Mouse (Mus musculus) liver, embryonic 14.5 days (tissue): ENCODE data around the gene Tmx2. TPM values are rescaled to one million over a fixed set of nuclear protein-coding genes. Genes with fewer than 3 reads are reported as not detected.
"Not testable (repeated sequence)": the region's sequence is repeated elsewhere in the genome, so short reads cannot be mapped to it uniquely, and the experiment has no call there.

Experiments used
- ATAC-seq: fragments of 200-750 bp; cut with Nextera tagmentation; 2 replicates; pipeline ENCODE4 v1.8.0; 2017; ENCODE audit warnings: moderate number of reproducible peaks, mild to moderate bottlenecking, moderate library complexity; ENCODE audit not compliant: insufficient read depth
- DNase-seq, 3 experiments: peaks; one replicate each; pipeline ENCODE4 v3.0.0-alpha.2; 2012 to 2013; ENCODE audit warnings: low read depth in 3 of 3, low spot score in 3 of 3
- H3K27ac ChIP-seq: fragments of 300-500 bp; sonication (generic); 2 replicates; pipeline ENCODE4 v1.5.1; 2014; ENCODE audit warnings: moderate library complexity, mild to moderate bottlenecking, control low read depth, inconsistent platforms
- H3K27me3 ChIP-seq: fragments of 300-500 bp; sonication (generic); 2 replicates; pipeline ENCODE4 v1.6.1; 2014; ENCODE audit warnings: mild to moderate bottlenecking, low read length, moderate library complexity; ENCODE audit not compliant: control insufficient read depth, insufficient read depth
- H3K36me3 ChIP-seq: fragments of 300-500 bp; sonication (generic); replicated peaks from 2 replicates; pipeline ENCODE4 v1.6.1; 2014; ENCODE audit warnings: low read depth; ENCODE audit not compliant: control insufficient read depth, insufficient read depth
- H3K4me1 ChIP-seq, 2 experiments: fragments of 200-500 bp in 1 of 2; fragments of 300-500 bp in 1 of 2; sonication (generic) in 1 of 2; replicated peaks; 2 replicates each; pipeline ENCODE4 v1.6.1; 2012 to 2014; ENCODE audit warnings: antibody characterized with exemption in 1 of 2, inconsistent platforms in 1 of 2, low read length in 1 of 2; ENCODE audit not compliant: control insufficient read depth in 2 of 2, insufficient read depth in 2 of 2
- H3K4me2 ChIP-seq: fragments of 300-500 bp; sonication (generic); 2 replicates; pipeline ENCODE4 v1.6.1; 2014; ENCODE audit warnings: low read depth, mild to moderate bottlenecking, control low read depth, moderate library complexity
- H3K4me3 ChIP-seq, 2 experiments: fragments of 200-500 bp in 1 of 2; fragments of 300-500 bp in 1 of 2; sonication (generic) in 1 of 2; 2 replicates each; pipeline ENCODE4 v1.5.1; 2012 to 2014; ENCODE audit warnings: low read depth in 2 of 2, low read length in 2 of 2, mild to moderate bottlenecking in 2 of 2, control low read depth in 1 of 2, inconsistent platforms in 1 of 2, moderate library complexity in 1 of 2; ENCODE audit not compliant: insufficient read depth in 1 of 2
- H3K9ac ChIP-seq: fragments of 300-500 bp; sonication (generic); replicated peaks from 2 replicates; pipeline ENCODE4 v1.6.1; 2014; ENCODE audit warnings: mild to moderate bottlenecking, control low read depth, moderate library complexity
- H3K9me3 ChIP-seq: fragments of 300-500 bp; sonication (generic); 2 replicates; pipeline ENCODE4 v1.6.1; 2016; ENCODE audit warnings: low read length, mixed read lengths; ENCODE audit not compliant: control insufficient read depth
- CTCF ChIP-seq: IDR thresholded peaks from 2 replicates; pipeline ENCODE4 v1.5.1; 2016; ENCODE audit warnings: antibody characterized with exemption, low read depth, control low read depth
- EP300 ChIP-seq: IDR thresholded peaks from 2 replicates; pipeline ENCODE4 v1.6.1; 2016; ENCODE audit warnings: antibody characterized with exemption, low read depth
- WGBS: fragments of 180-500 bp; shearing (Covaris S2); extraction: QIAGEN DNeasy Blood & Tissue Kit; methylation state at CpG from one replicate; pipeline ENCODE4 v1.1.7; 2014; ENCODE audit not compliant: insufficient replicate concordance; 5-methylcytosine and 5-hydroxymethylcytosine counted together
- polyA plus RNA-seq, 2 experiments: library from polyadenylated mRNA; depleted of rRNA in 1 of 2; stranded (reverse) in 1 of 2; unstranded in 1 of 2; fragments of >200 nt; fragmentation: Nextera tagmentation in 1 of 2; extraction: Ambion mirVana in 1 of 2; gene quantifications; 2 replicates each; pipeline versions ENCODE4 v1.2.1 to v1.2.3; 2012 to 2014

Gene Tmx2
- polyA plus RNA-seq (2012; rRNA removed) (18.7 and 24.7 TPM in 2 replicates), polyA plus RNA-seq (2014; fragmentation: Nextera tagmentation; extraction: Ambion mirVana) (66.3 and 70.9 TPM in 2 replicates)

- Histone ChIP-seq H3K9me3 (no peaks in the 10 kb centered on the region), H3K36me3 (peaks cover 22% of the 10 kb centered on the region), H3K9ac (peak within 1 kb of the TSS; percentile 85), H3K4me1 (peaks cover 25 to 31% of the 10 kb centered on the region in 2 experiments), H3K4me3 (peak within 1 kb of the TSS; percentile 96 to 98), H3K4me2 (peak within 1 kb of the TSS; percentile 97), H3K27me3 (no peaks in the 10 kb centered on the region), H3K27ac (peak within 1 kb of the TSS; percentile 74)
- TF ChIP-seq EP300, result no peak
- TF ChIP-seq CTCF, result no peak
- no peak for ATAC-seq
- WGBS, result 9% methylated on average over 8 of the region's 8 CpGs
- DNase-seq, result no peak
Observed at GRCm38 (mm10) chr2:84679016-84679415, at the start of gene Tmx2. Tmx2 (minus strand) TSS chr2:84679140.

GRCm38 (mm10) chr2:84728191-84728590, 49.3 kb upstream of the Tmx2 start:
- Histone ChIP-seq H3K4me3 (peak overlapping the region in 1 of 2 experiments; percentile 80; a peak in 1 of 4 replicates), H3K4me1 (peaks cover 43 to 47% of the 10 kb centered on the region in 2 experiments), H3K27ac (peak overlapping the region; percentile 87), H3K36me3 (peaks cover 27% of the 10 kb centered on the region), H3K4me2 (peak overlapping the region; percentile 80)
- WGBS, result 76% methylated on average over 5 of the region's 5 CpGs
- not testable (repeated sequence) for H3K9me3 ChIP-seq, H3K9ac ChIP-seq, H3K27me3 ChIP-seq, ATAC-seq, DNase-seq

- Histone ChIP-seq H3K9ac (peak within 1 kb of the TSS; percentile 82), H3K4me3 (peak within 1 kb of the TSS; percentile 80 to 94), H3K4me1 (peaks cover 35 to 38% of the 10 kb centered on the region in 2 experiments), H3K27me3 (no peaks in the 10 kb centered on the region), H3K9me3 (no peaks in the 10 kb centered on the region), H3K27ac (peak within 1 kb of the TSS; percentile 87), H3K4me2 (peak within 1 kb of the TSS; percentile 81), H3K36me3 (peaks cover 34% of the 10 kb centered on the region)
- ATAC-seq (peak; percentile 95), DNase-seq (peak; percentile 97 to 98 (median 98))
- no peak; the same call in 1 of the 2 replicates for TF ChIP-seq CTCF
- TF ChIP-seq EP300, result peak; percentile 8; the same call in 1 of the 2 replicates
- under 1% methylated on average over 39 of the region's 39 CpGs for WGBS
Observed at GRCm38 (mm10) chr2:84727172-84727858, 48.4 kb upstream of the Tmx2 start, which contains the start of gene Clp1. Clp1 (minus strand) TSS chr2:84727350.

GRCm38 (mm10) chr2:84726716-84727115, 47.8 kb upstream of the Tmx2 start:
- Histone ChIP-seq H3K4me2 (peak overlapping the region; percentile 81), H3K9me3 (no peaks in the 10 kb centered on the region), H3K9ac (peak overlapping the region; percentile 82), H3K4me1 (peaks cover 29 to 33% of the 10 kb centered on the region in 2 experiments), H3K27me3 (no peaks in the 10 kb centered on the region), H3K36me3 (peaks cover 40% of the 10 kb centered on the region), H3K4me3 (peak overlapping the region; percentile 80 to 91), H3K27ac (peak overlapping the region; percentile 71)
- under 1% methylated on average over 9 of the region's 9 CpGs for WGBS
- ATAC-seq (peak; percentile 25; the same call in 1 of the 2 replicates), DNase-seq (no peak)
- TF ChIP-seq EP300 (no peak), CTCF (no peak)

GRCm38 (mm10) chr2:84725770-84726169, 46.8 kb upstream of the Tmx2 start:
- H3K9me3 ChIP-seq, result no peaks in the 10 kb centered on the region
- WGBS, result 84% methylated on average over 10 of the region's 10 CpGs
- H3K4me3 ChIP-seq, result peak overlapping the region; percentile 80 to 91
- TF ChIP-seq CTCF (no peak), EP300 (no peak)
- no peak for ATAC-seq
- H3K9ac ChIP-seq, result peak overlapping the region; percentile 82; the same call in 1 of the 2 replicates
- H3K4me2 ChIP-seq, result peak overlapping the region; percentile 81
- peaks cover 42% of the 10 kb centered on the region for H3K36me3 ChIP-seq
- H3K4me1 ChIP-seq, result peaks cover 29 to 31% of the 10 kb centered on the region in 2 experiments
- no peaks in the 10 kb centered on the region for H3K27me3 ChIP-seq
- DNase-seq, result no peak
- no peak overlapping the region for H3K27ac ChIP-seq
